Mouse (Mus musculus) olfactory bulb, adult 2 months (tissue): ENCODE data around the gene Scn3b.

Experiments used
- CTCF ChIP-seq: fragments of 200-500 bp; IDR thresholded peaks from 2 replicates; pipeline ENCODE4 v1.5.1; 2012; ENCODE audit warnings: low read depth, mild to moderate bottlenecking, low read length, moderate library complexity; ENCODE audit not compliant: insufficient read depth
- POLR2A ChIP-seq: fragments of 200-500 bp; IDR thresholded peaks from 2 replicates; pipeline ENCODE4 v1.6.1; 2012; ENCODE audit warnings: mild to moderate bottlenecking, low read depth, low read length, moderate library complexity; ENCODE audit not compliant: insufficient read depth

DNA sequence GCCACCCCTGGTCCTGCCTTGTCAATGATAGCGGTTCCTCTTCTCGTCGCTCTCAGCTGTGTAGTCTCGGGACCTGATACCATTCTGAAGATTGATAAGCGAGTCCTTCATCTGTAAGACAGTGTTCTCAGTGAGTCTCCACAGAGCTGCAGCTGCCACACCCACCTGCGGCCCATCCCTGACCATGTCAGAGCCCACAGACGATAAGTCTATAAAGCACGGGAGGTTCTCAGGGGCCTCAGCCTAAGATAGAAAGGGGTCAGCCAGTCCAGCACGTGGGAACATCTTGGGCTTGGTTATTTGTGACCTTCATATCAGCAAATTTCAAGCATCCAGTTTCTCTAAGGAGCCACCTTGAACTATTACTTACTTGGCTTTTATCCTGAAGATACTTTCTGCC lies 29.0 kb downstream of the Scn3b start:
- TF ChIP-seq CTCF (no peak), POLR2A (no peak)
